11 mouse cellular contexts compared by ENCODE assay signal in genomic region chr5:137672361-137672760, GRCm38 (mm10). TPM values are rescaled to one million over a fixed set of nuclear protein-coding genes. Genes with fewer than 3 reads are reported as not detected.
DNase-seq lines count a peak whose midpoint lies in the region; ATAC-seq and TF ChIP-seq lines count a peak whose summit lies in the region.
"Had no signal": no experiment of that assay in that cellular context is flagged by ENCODE, and none has a peak within 500 bp of the region (broad histone marks: within the 10 kb centered on the region; RNA-seq: fewer than 3 reads in every experiment).

No protein-coding gene starts in this region.

- no peak overlapping the region for H3K4me3 ChIP-seq in hindbrain, embryonic 12.5 days
- H3K4me3 ChIP-seq in hindbrain, embryonic 11.5 days (ENCODE audit: low read depth, low read length) = no peak overlapping the region
- no peak overlapping the region for H3K4me3 ChIP-seq in spleen, adult 2 months (ENCODE audit: extremely low read depth, insufficient read depth, insufficient read length)
- H3K4me3 ChIP-seq in limb, embryonic 15.5 days = no peak overlapping the region
- H3K4me3 ChIP-seq in stomach, postnatal 0 days (ENCODE audit: low read depth, low read length) = no peak overlapping the region
- H3K4me3 ChIP-seq: forebrain, embryonic 15.5 days had no signal

- no peak for TF ChIP-seq EP300 in stomach, postnatal 0 days (optimal IDR thresholded peaks at IDR 0.05)

- no peak for DNase-seq in hindbrain, embryonic 11.5 days (ENCODE audit: low spot score)
- DNase-seq in spleen, adult 2 months (ENCODE audit: low read depth in 1 of 2, low spot score in 2 of 2) = no peak
- no peak for DNase-seq in spleen, adult 12 weeks (ENCODE audit: low spot score)
- DNase-seq in stomach, postnatal 0 days (ENCODE audit: low spot score) = no peak
- DNase-seq in embryo, embryonic 11 days = no peak
- no peak for DNase-seq in adrenal gland, adult 8-10 months
- DNase-seq: cerebellum, postnatal 25 days; thymus, postnatal 4 days had no signal

- peaks cover 7% of the 10 kb centered on the region; the same call in 1 of the 2 replicates for H3K36me3 ChIP-seq in hindbrain, embryonic 12.5 days
- no peaks in the 10 kb centered on the region for H3K36me3 ChIP-seq in hindbrain, embryonic 11.5 days (ENCODE audit: control insufficient read depth, insufficient read depth, low read length)
- H3K36me3 ChIP-seq in spleen, adult 2 months (ENCODE audit: control insufficient read depth, insufficient read depth, low read length) = no peaks in the 10 kb centered on the region
- peaks cover 2% of the 10 kb centered on the region; the same call in 1 of the 2 replicates for H3K36me3 ChIP-seq in limb, embryonic 15.5 days
- H3K36me3 ChIP-seq in stomach, postnatal 0 days (ENCODE audit: control insufficient read depth, insufficient read depth, low read length) = no peaks in the 10 kb centered on the region
- H3K36me3 ChIP-seq: forebrain, embryonic 15.5 days had no signal

- TF ChIP-seq POLR2A in spleen, adult 2 months (IDR thresholded peaks at IDR 0.05; ENCODE audit: low read depth, low read length) = no peak

- no peak for ATAC-seq in hindbrain, embryonic 12.5 days (ENCODE audit: low FRiP score)
- no peak for ATAC-seq in hindbrain, embryonic 11.5 days (ENCODE audit: low FRiP score)
- ATAC-seq in limb, embryonic 15.5 days (ENCODE audit: insufficient number of reproducible peaks, low FRiP score, low TSS enrichment, low read depth) = no peak
- no peak for ATAC-seq in stomach, postnatal 0 days (ENCODE audit: low FRiP score, low TSS enrichment)
- ATAC-seq: forebrain, embryonic 15.5 days had no signal

- no peaks in the 10 kb centered on the region for H3K27me3 ChIP-seq in hindbrain, embryonic 12.5 days
- H3K27me3 ChIP-seq in hindbrain, embryonic 11.5 days (ENCODE audit: control insufficient read depth, insufficient read depth, low read length) = no peaks in the 10 kb centered on the region
- H3K27me3 ChIP-seq in spleen, adult 2 months (ENCODE audit: control insufficient read depth, insufficient read depth, low read length) = no peaks in the 10 kb centered on the region
- H3K27me3 ChIP-seq in limb, embryonic 15.5 days = no peaks in the 10 kb centered on the region
- no peaks in the 10 kb centered on the region for H3K27me3 ChIP-seq in stomach, postnatal 0 days (ENCODE audit: control insufficient read depth, insufficient read depth, low read length)
- H3K27me3 ChIP-seq: forebrain, embryonic 15.5 days had no signal

- H3K9ac ChIP-seq in hindbrain, embryonic 12.5 days = no peak overlapping the region
- no peak overlapping the region for H3K9ac ChIP-seq in hindbrain, embryonic 11.5 days (ENCODE audit: low read depth, low read length)
- no peak overlapping the region for H3K9ac ChIP-seq in limb, embryonic 15.5 days
- H3K9ac ChIP-seq in stomach, postnatal 0 days (ENCODE audit: low read length) = no peak overlapping the region
- H3K9ac ChIP-seq: forebrain, embryonic 15.5 days had no signal

- H3K9me3 ChIP-seq in hindbrain, embryonic 12.5 days (replicated peaks) = no peaks in the 10 kb centered on the region
- H3K9me3 ChIP-seq in hindbrain, embryonic 11.5 days (ENCODE audit: control insufficient read depth, low read length) = no peaks in the 10 kb centered on the region
- H3K9me3 ChIP-seq in limb, embryonic 15.5 days = no peaks in the 10 kb centered on the region
- H3K9me3 ChIP-seq in stomach, postnatal 0 days (ENCODE audit: control insufficient read depth, low read length) = no peaks in the 10 kb centered on the region
- H3K9me3 ChIP-seq: forebrain, embryonic 15.5 days had no signal

- 87% methylated on average over 5 of the region's 5 CpGs for WGBS in hindbrain, embryonic 12.5 days
- WGBS in hindbrain, embryonic 11.5 days = 87% methylated on average over 5 of the region's 5 CpGs
- 84% methylated on average over 5 of the region's 5 CpGs for whole genome bisulfite sequencing in spleen, adult 2 months
- 76% methylated on average over 5 of the region's 5 CpGs for WGBS in limb, embryonic 15.5 days
- WGBS in stomach, postnatal 0 days = 77% methylated on average over 5 of the region's 5 CpGs

- TF ChIP-seq CTCF in spleen, adult 2 months (IDR thresholded peaks at IDR 0.05; ENCODE audit: extremely low read depth, insufficient read depth, insufficient read length, insufficient replicate concordance) = no peak
- TF ChIP-seq CTCF in stomach, postnatal 0 days (IDR thresholded peaks at IDR 0.05; ENCODE audit: low read depth) = no peak

- H3K4me2 ChIP-seq in hindbrain, embryonic 12.5 days (replicated peaks) = no peak overlapping the region
- H3K4me2 ChIP-seq in hindbrain, embryonic 11.5 days (replicated peaks; ENCODE audit: low read depth, low read length) = no peak overlapping the region
- H3K4me2 ChIP-seq in limb, embryonic 15.5 days = no peak overlapping the region
- no peak overlapping the region for H3K4me2 ChIP-seq in stomach, postnatal 0 days (replicated peaks; ENCODE audit: low read depth)
- H3K4me2 ChIP-seq: forebrain, embryonic 15.5 days had no signal

- peaks cover 15% of the 10 kb centered on the region for H3K4me1 ChIP-seq in hindbrain, embryonic 12.5 days
- H3K4me1 ChIP-seq in hindbrain, embryonic 11.5 days (replicated peaks; ENCODE audit: control insufficient read depth, insufficient read depth, low read length) = no peaks in the 10 kb centered on the region; the same call in 1 of the 2 replicates
- peaks cover 7% of the 10 kb centered on the region for H3K4me1 ChIP-seq in spleen, adult 2 months (ENCODE audit: control insufficient read depth, insufficient read depth, insufficient read length)
- peaks cover 24% of the 10 kb centered on the region for H3K4me1 ChIP-seq in limb, embryonic 15.5 days
- H3K4me1 ChIP-seq in stomach, postnatal 0 days (replicated peaks; ENCODE audit: control insufficient read depth, insufficient read depth) = peaks cover 6% of the 10 kb centered on the region; the same call in 1 of the 2 replicates

- 0 out of 2 replicates have a peak overlapping the region, but pooled peaks have one; percentile 36 for H3K27ac ChIP-seq in hindbrain, embryonic 12.5 days
- H3K27ac ChIP-seq in hindbrain, embryonic 11.5 days (ENCODE audit: low read depth, low read length) = no peak overlapping the region
- peak overlapping the region; percentile 28; the same call in 1 of the 2 replicates for H3K27ac ChIP-seq in spleen, adult 2 months (ENCODE audit: insufficient read depth, low read length)
- peak overlapping the region; percentile 77; the same call in 1 of the 2 replicates for H3K27ac ChIP-seq in limb, embryonic 15.5 days
- peak overlapping the region; percentile 90 for H3K27ac ChIP-seq in stomach, postnatal 0 days (replicated peaks)

RNA-seq across cellular contexts. Expression of gene Agfg2, which starts 12.2 kb away (rescaled TPM):
- 21.2 and 22.4 TPM in 2 replicates for polyA plus RNA-seq in hindbrain, embryonic 12.5 days (2016; fragmentation: Nextera tagmentation; extraction: Ambion mirVana)
- polyA plus RNA-seq in hindbrain, embryonic 11.5 days (2014; fragmentation: Nextera tagmentation; extraction: Ambion mirVana) = 13.7 TPM in 2 replicates
- 16.5 and 23.3 TPM in 2 replicates for polyA plus RNA-seq in spleen, adult 2 months (2012; rRNA removed)
- 15.9 and 17.4 TPM in 2 replicates for polyA plus RNA-seq in limb, embryonic 15.5 days (2015; fragmentation: Nextera tagmentation; extraction: Ambion mirVana)
- 10.4 and 12.4 TPM in 2 replicates for polyA plus RNA-seq in stomach, postnatal 0 days (2015; fragmentation: Nextera tagmentation; extraction: Ambion mirVana)
- 10 to 100 TPM; 27.9 to 55.0 (median 41.4) TPM for total RNA-seq in adrenal gland, adult 8-10 months (2022)

RNA-seq across cellular contexts. Expression of gene Irs3, which starts 26.8 kb away (rescaled TPM):
- 0.10 and 0.22 TPM in 2 replicates for polyA plus RNA-seq in hindbrain, embryonic 12.5 days (2016; fragmentation: Nextera tagmentation; extraction: Ambion mirVana)
- polyA plus RNA-seq in hindbrain, embryonic 11.5 days (2014; fragmentation: Nextera tagmentation; extraction: Ambion mirVana) = 0.22 and 0.38 TPM in 2 replicates
- polyA plus RNA-seq in spleen, adult 2 months (2012; rRNA removed) = 0.79 and 1.0 TPM in 2 replicates
- polyA plus RNA-seq in limb, embryonic 15.5 days (2015; fragmentation: Nextera tagmentation; extraction: Ambion mirVana) = 0.19 and 0.38 TPM in 2 replicates
- polyA plus RNA-seq in stomach, postnatal 0 days (2015; fragmentation: Nextera tagmentation; extraction: Ambion mirVana) = 0.07 and 0.15 TPM in 2 replicates
- 1 to 10 TPM; 2.6 to 7.5 (median 4.6) TPM for total RNA-seq in adrenal gland, adult 8-10 months (2022)

RNA-seq across cellular contexts. Expression of gene Sap25, which starts 31.2 kb away (rescaled TPM):
- polyA plus RNA-seq in hindbrain, embryonic 12.5 days (2016; fragmentation: Nextera tagmentation; extraction: Ambion mirVana) = 7.6 and 8.0 TPM in 2 replicates
- 7.1 TPM in 2 replicates for polyA plus RNA-seq in hindbrain, embryonic 11.5 days (2014; fragmentation: Nextera tagmentation; extraction: Ambion mirVana)
- polyA plus RNA-seq in spleen, adult 2 months (2012; rRNA removed) = 328 and 407 TPM in 2 replicates
- 4.8 and 6.0 TPM in 2 replicates for polyA plus RNA-seq in limb, embryonic 15.5 days (2015; fragmentation: Nextera tagmentation; extraction: Ambion mirVana)
- 3.7 and 4.1 TPM in 2 replicates for polyA plus RNA-seq in stomach, postnatal 0 days (2015; fragmentation: Nextera tagmentation; extraction: Ambion mirVana)
- 10 to 100 TPM in 2 of 4 experiments, 1 to 10 TPM in 2; 2.1 to 14.1 (median 7.4) TPM for total RNA-seq in adrenal gland, adult 8-10 months (2022)

RNA-seq across cellular contexts. Expression of gene Gm20605, which starts 43.4 kb away (rescaled TPM):
- 8.3 and 10.8 TPM in 2 replicates for polyA plus RNA-seq in hindbrain, embryonic 12.5 days (2016; fragmentation: Nextera tagmentation; extraction: Ambion mirVana)
- 5.0 and 6.3 TPM in 2 replicates for polyA plus RNA-seq in hindbrain, embryonic 11.5 days (2014; fragmentation: Nextera tagmentation; extraction: Ambion mirVana)
- polyA plus RNA-seq in spleen, adult 2 months (2012; rRNA removed) = 69.4 and 70.9 TPM in 2 replicates
- polyA plus RNA-seq in limb, embryonic 15.5 days (2015; fragmentation: Nextera tagmentation; extraction: Ambion mirVana) = 8.0 and 8.5 TPM in 2 replicates
- polyA plus RNA-seq in stomach, postnatal 0 days (2015; fragmentation: Nextera tagmentation; extraction: Ambion mirVana) = 2.4 and 3.4 TPM in 2 replicates
- 10 to 100 TPM in 3 of 4 experiments, 1 to 10 TPM in 1; 8.2 to 24.1 (median 14.7) TPM for total RNA-seq in adrenal gland, adult 8-10 months (2022)

RNA-seq across cellular contexts. Expression of gene Lrch4, which starts 43.4 kb away (rescaled TPM):
- 32.4 and 34.3 TPM in 2 replicates for polyA plus RNA-seq in hindbrain, embryonic 12.5 days (2016; fragmentation: Nextera tagmentation; extraction: Ambion mirVana)
- polyA plus RNA-seq in hindbrain, embryonic 11.5 days (2014; fragmentation: Nextera tagmentation; extraction: Ambion mirVana) = 25.9 and 28.5 TPM in 2 replicates
- 249 and 293 TPM in 2 replicates for polyA plus RNA-seq in spleen, adult 2 months (2012; rRNA removed)
- polyA plus RNA-seq in limb, embryonic 15.5 days (2015; fragmentation: Nextera tagmentation; extraction: Ambion mirVana) = 32.8 and 34.1 TPM in 2 replicates
- 22.5 and 27.0 TPM in 2 replicates for polyA plus RNA-seq in stomach, postnatal 0 days (2015; fragmentation: Nextera tagmentation; extraction: Ambion mirVana)
- 10 to 100 TPM; 25.1 to 35.9 (median 31.4) TPM for total RNA-seq in adrenal gland, adult 8-10 months (2022)

Comparison
In these comparisons a context has a peak if more than half of its experiments do, and no peak if none do; other contexts are left out.
1. RNA of gene Sap25, which starts 31.2 kb away (polyA plus RNA-seq): 328 to 407 TPM in spleen, adult 2 months; 7.6 to 8.0 TPM in hindbrain, embryonic 12.5 days, 7.1 TPM in hindbrain, embryonic 11.5 days, 4.8 to 6.0 TPM in limb, embryonic 15.5 days and 3.7 to 4.1 TPM in stomach, postnatal 0 days; every median in the first group is over 10 times any median in the second.